Mouse (Mus musculus) intestine, embryonic 15.5 days (tissue): ENCODE results near the gene Spi1. TPM values are rescaled to one million over a fixed set of nuclear protein-coding genes. Genes with fewer than 3 reads are reported as not detected.

Experiments
- polyA plus RNA-seq: library from polyadenylated mRNA; unstranded; fragments of >200 nt; fragmentation: Nextera tagmentation; extraction: Ambion mirVana; gene quantifications from 2 replicates; pipeline ENCODE4 v1.2.1, GENCODE M21; 2015

Spi1 gene
- polyA plus RNA-seq, 1 experiment from 2014 or later, result 7.9 TPM

Other genes with a start within 250 kb of the Spi1 start
- 332 and 357 TPM in 2 replicates for gene Mtch2, start 235.2 kb upstream of the Spi1 start, polyA plus RNA-seq
- 6.9 and 8.8 TPM in 2 replicates for gene C1qtnf4, start 196.5 kb upstream of the Spi1 start, polyA plus RNA-seq
- 27.8 and 29.8 TPM in 2 replicates for gene Kbtbd4, start 177.7 kb upstream of the Spi1 start, polyA plus RNA-seq
- 276 and 282 TPM in 2 replicates for gene Ndufs3, start 177.6 kb upstream of the Spi1 start, polyA plus RNA-seq
- 81.3 and 82.3 TPM in 2 replicates for gene Celf1, start 142.0 kb upstream of the Spi1 start, polyA plus RNA-seq
- 1.2 and 1.5 TPM in 2 replicates for gene Rapsn, start 46.8 kb upstream of the Spi1 start, polyA plus RNA-seq
- 232 and 236 TPM in 2 replicates for gene Psmc3, start 28.4 kb upstream of the Spi1 start, polyA plus RNA-seq
- 26.5 and 32.4 TPM in 2 replicates for gene Slc39a13, start 12.0 kb upstream of the Spi1 start, polyA plus RNA-seq
- 0.05 and 0.06 TPM in 2 replicates for gene Mybpc3, start 35.8 kb downstream of the Spi1 start, polyA plus RNA-seq
- gene Madd, start 101.4 kb downstream of the Spi1 start, polyA plus RNA-seq, result 8.0 and 11.0 TPM in 2 replicates
- gene Nr1h3, start 120.4 kb downstream of the Spi1 start, polyA plus RNA-seq, result 12.8 and 14.3 TPM in 2 replicates
- 20.4 and 20.9 TPM in 2 replicates for gene Acp2, start 120.5 kb downstream of the Spi1 start, polyA plus RNA-seq
- 14.8 and 17.4 TPM in 2 replicates for gene Ddb2, start 154.6 kb downstream of the Spi1 start, polyA plus RNA-seq
- gene Pacsin3, start 173.6 kb downstream of the Spi1 start, polyA plus RNA-seq, result 21.3 and 22.3 TPM in 2 replicates
- 72.0 and 75.6 TPM in 2 replicates for gene Arfgap2, start 182.6 kb downstream of the Spi1 start, polyA plus RNA-seq